Mouse (Mus musculus): ENCODE data around the gene Runx1.

GRCm38 (mm10) chr16:92748272-92748671, 77.7 kb downstream of the Runx1 start:
- no peak for TF ChIP-seq CTCF (IDR thresholded peaks at IDR 0.05; ENCODE audit: insufficient read depth, low read length)
- TF ChIP-seq POLR2A (IDR thresholded peaks at IDR 0.05; ENCODE audit: borderline replicate concordance, extremely low read depth, low read depth, low read length) = no peak

Data from lung, adult 2 months (tissue).